Mouse (Mus musculus) intestine, postnatal 0 days (tissue): ENCODE results near the gene Klrb1c. TPM values are rescaled to one million over a fixed set of nuclear protein-coding genes. Genes with fewer than 3 reads are reported as not detected.

Source experiments
- ATAC-seq: fragments of 200-750 bp; cut with Nextera tagmentation; 2 replicates; pipeline ENCODE4 v1.8.0; 2017; ENCODE audit warnings: mild to moderate bottlenecking, moderate TSS enrichment, moderate library complexity
- H3K27ac ChIP-seq: fragments of 300-500 bp; sonication (generic); 2 replicates; pipeline ENCODE4 v1.5.1; 2014; ENCODE audit warnings: mild to moderate bottlenecking, low read depth, low read length, moderate library complexity
- H3K27me3 ChIP-seq: fragments of 300-500 bp; sonication (generic); replicated peaks from 2 replicates; pipeline ENCODE4 v1.6.1; 2014; ENCODE audit warnings: low read length, mixed read lengths; ENCODE audit not compliant: control insufficient read depth, insufficient read depth
- H3K36me3 ChIP-seq: fragments of 300-500 bp; sonication (generic); 2 replicates; pipeline ENCODE4 v1.6.1; 2014; ENCODE audit warnings: mild to moderate bottlenecking, moderate library complexity; ENCODE audit not compliant: control insufficient read depth, insufficient read depth
- H3K4me1 ChIP-seq: fragments of 300-500 bp; sonication (generic); replicated peaks from 2 replicates; pipeline ENCODE4 v1.6.1; 2014; ENCODE audit warnings: antibody characterized with exemption, low read length, mixed read lengths; ENCODE audit not compliant: control insufficient read depth, insufficient read depth
- H3K4me2 ChIP-seq: fragments of 300-500 bp; sonication (generic); replicated peaks from 2 replicates; pipeline ENCODE4 v1.6.1; 2014; ENCODE audit warnings: low read depth, mild to moderate bottlenecking, moderate library complexity
- H3K4me3 ChIP-seq: fragments of 300-500 bp; sonication (generic); 2 replicates; pipeline ENCODE4 v1.5.1; 2014; ENCODE audit warnings: low read depth, low read length
- H3K9ac ChIP-seq: fragments of 300-500 bp; sonication (generic); 2 replicates; pipeline ENCODE4 v1.6.1; 2014; ENCODE audit warnings: mild to moderate bottlenecking, low read depth, low read length
- H3K9me3 ChIP-seq: fragments of 300-500 bp; sonication (generic); 2 replicates; pipeline ENCODE4 v1.6.1; 2016; ENCODE audit warnings: mixed run types; ENCODE audit not compliant: control insufficient read depth
- CTCF ChIP-seq: sonication (generic); IDR thresholded peaks from 2 replicates; pipeline ENCODE4 v1.5.1; 2016; ENCODE audit warnings: low read depth, mild to moderate bottlenecking, control low read depth, antibody characterized with exemption, moderate library complexity
- WGBS: fragments of 180-500 bp; shearing (Covaris S2); extraction: QIAGEN DNeasy Blood & Tissue Kit; methylation state at CpG from one replicate; pipeline ENCODE4 v1.1.7; 2014; 5-methylcytosine and 5-hydroxymethylcytosine counted together
- polyA plus RNA-seq: library from polyadenylated mRNA; unstranded; fragments of >200 nt; fragmentation: Nextera tagmentation; extraction: Ambion mirVana; gene quantifications from 2 replicates; pipeline ENCODE4 v1.2.1, GENCODE M21; 2015

Klrb1c gene
- polyA plus RNA-seq, result 0.21 and 0.27 TPM in 2 replicates

GRCm38 (mm10) chr6:128789115-128789514 is at the start of gene Klrb1c:
Klrb1c (minus strand) TSS chr6:128789215.
- Histone ChIP-seq H3K4me3 (no peak within 1 kb of the TSS), H3K9me3 (no peaks in the 10 kb centered on the region), H3K36me3 (no peaks in the 10 kb centered on the region), H3K4me1 (no peaks in the 10 kb centered on the region), H3K27me3 (no peaks in the 10 kb centered on the region), H3K27ac (no peak within 1 kb of the TSS), H3K4me2 (no peak within 1 kb of the TSS), H3K9ac (no peak within 1 kb of the TSS)
- WGBS, result 94% methylated on average over 2 of the region's 2 CpGs
- no peak for TF ChIP-seq CTCF
- no peak for ATAC-seq

DNA sequence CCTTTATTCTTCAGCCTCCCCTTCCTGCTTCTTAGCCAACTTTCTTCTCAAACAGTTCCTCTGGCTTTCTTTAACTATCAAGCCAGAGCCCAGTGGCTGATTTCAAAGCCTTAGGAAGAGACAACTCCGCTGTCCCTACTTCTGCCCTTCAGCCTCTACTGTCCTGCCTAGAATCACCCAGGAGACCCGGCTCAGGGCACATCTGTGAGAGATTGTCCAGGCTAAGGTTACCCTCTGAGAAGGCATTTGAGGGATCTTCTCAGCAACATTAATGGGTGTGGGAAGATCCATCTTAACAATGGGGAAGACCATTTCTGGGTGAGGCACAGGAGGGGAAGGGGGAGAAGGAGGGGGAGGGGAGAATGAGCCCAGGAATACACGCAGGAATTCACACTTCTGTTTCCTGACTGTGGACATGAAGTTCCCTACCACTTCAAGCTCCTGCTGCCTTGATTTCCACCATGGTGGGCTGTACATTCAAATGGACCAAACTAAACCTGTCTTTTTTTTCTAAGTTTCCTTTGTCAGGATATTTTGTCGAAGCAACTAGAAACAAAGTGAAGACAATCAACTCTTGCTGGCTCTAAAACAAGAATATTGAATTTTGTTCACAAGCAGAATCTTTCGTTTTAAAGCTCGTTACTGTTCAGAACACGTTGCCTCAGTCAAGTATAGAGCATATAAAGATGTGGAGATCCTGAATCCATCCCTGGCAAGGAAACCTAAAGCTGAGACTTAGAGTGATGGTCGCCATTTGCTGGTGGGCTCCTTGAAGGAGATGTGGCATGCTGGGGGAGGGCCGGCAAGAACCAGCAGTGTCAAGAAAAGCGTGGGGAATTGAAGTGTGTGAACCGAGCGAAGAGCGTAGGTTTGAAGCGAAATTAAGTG is 48.7 kb upstream of the Klrb1c start:
- Histone ChIP-seq H3K4me3 (peak overlapping the region; percentile 82), H3K4me1 (no peaks in the 10 kb centered on the region), H3K27ac (peak overlapping the region; percentile 96), H3K4me2 (peak overlapping the region; percentile 76), H3K9me3 (no peaks in the 10 kb centered on the region), H3K27me3 (no peaks in the 10 kb centered on the region), H3K9ac (peak overlapping the region; percentile 43), H3K36me3 (no peaks in the 10 kb centered on the region)
- ATAC-seq, result no peak
- TF ChIP-seq CTCF, result no peak
- 4% methylated on average over 14 of the region's 14 CpGs for WGBS

DNA sequence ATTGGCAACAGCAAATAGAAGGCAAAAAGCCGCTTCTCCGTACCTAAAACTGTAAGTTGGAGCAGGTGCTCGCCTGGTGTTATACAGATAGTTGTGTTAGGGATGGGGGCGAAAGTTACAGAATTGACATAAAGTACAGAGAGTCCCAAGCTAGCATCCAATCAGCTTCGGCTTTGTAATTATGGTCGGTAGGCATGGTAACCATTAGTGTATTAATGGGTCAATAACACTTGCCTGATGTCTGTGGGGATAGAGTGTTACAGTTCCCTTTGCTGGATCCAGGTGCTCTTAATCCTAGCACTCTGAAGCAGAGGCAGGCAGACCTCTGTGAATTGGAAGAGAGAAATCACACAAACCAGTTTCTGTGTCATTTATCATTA is 47.9 kb upstream of the Klrb1c start:
- Histone ChIP-seq H3K4me1 (no peaks in the 10 kb centered on the region), H3K4me3 (no peak overlapping the region), H3K36me3 (no peaks in the 10 kb centered on the region), H3K27ac (no peak overlapping the region), H3K4me2 (peak overlapping the region; percentile 76; the same call in 1 of the 2 replicates), H3K9me3 (no peaks in the 10 kb centered on the region), H3K27me3 (no peaks in the 10 kb centered on the region), H3K9ac (0 out of 2 replicates have a peak overlapping the region, but pooled peaks have one; percentile 43)
- no peak for TF ChIP-seq CTCF
- ATAC-seq, result no peak
- 84% methylated on average over 6 of the region's 6 CpGs for WGBS

DNA sequence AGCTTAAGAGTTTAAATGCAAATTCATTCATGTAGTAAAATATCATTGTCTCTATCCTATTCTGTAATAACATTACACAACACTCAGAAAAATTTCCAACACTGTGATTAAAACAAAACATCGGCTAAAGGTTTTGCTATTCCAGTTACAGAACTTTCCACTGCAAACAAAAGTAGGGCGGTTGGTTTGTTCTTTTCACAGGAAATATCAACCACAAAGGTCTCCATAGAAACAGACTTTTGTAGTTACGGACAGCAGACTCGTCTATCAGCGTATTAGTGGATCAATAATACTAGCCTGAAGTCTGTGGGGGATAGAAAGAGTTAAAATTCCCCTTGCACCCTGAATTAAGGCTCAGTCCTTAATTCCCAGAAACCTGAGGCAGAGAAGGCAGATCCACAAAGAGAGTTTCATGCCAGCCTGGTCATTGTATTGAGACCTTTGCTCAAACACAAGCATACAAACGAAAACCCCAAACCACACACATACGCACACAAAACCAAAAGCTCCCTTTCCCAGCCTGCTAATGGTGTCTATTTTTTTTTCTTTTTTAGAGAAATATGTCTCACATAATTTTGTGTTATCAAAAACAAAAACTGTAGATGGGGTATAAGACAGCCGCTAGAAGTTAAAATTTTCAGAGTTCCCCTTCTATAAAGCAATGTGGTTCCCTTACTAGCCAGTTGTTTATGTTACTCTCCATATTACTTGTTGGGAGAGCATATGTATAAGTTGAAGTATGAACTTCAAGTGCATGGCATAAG is 47.4 kb upstream of the Klrb1c start:
- 74% methylated on average over 8 of the region's 8 CpGs for WGBS
- Histone ChIP-seq H3K4me3 (no peak overlapping the region), H3K27ac (no peak overlapping the region), H3K9ac (no peak overlapping the region), H3K27me3 (no peaks in the 10 kb centered on the region), H3K36me3 (no peaks in the 10 kb centered on the region), H3K9me3 (no peaks in the 10 kb centered on the region), H3K4me1 (no peaks in the 10 kb centered on the region), H3K4me2 (no peak overlapping the region)
- TF ChIP-seq CTCF, result no peak
- ATAC-seq, result no peak

DNA sequence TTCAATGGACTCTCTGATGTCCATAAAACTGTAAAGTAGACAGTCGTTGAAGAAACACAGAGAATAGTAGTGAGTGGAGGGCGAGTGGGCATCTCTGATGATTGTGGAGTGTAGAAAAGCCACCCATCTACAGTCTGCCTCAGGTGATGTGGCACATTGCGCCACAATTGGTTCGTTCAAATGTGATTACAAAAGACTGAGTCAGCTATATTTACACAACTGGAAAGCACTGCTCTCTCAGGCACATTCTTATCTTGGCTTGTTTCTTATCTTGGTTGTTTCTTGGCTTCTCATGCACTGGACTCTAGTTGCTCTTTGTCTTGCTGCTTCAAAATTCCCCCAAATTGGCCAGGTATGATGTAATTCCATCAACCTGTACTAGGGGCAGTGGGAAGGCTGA is 46.6 kb upstream of the Klrb1c start:
- TF ChIP-seq CTCF, result no peak
- H3K9me3 ChIP-seq, result no peaks in the 10 kb centered on the region
- H3K9ac ChIP-seq, result no peak overlapping the region
- peak; percentile 46 for ATAC-seq
- no peak overlapping the region for H3K4me2 ChIP-seq
- H3K4me3 ChIP-seq, result no peak overlapping the region
- no peaks in the 10 kb centered on the region for H3K27me3 ChIP-seq
- 47% methylated on average over 4 of the region's 4 CpGs for WGBS
- H3K4me1 ChIP-seq, result no peaks in the 10 kb centered on the region
- peak overlapping the region; percentile 35 for H3K27ac ChIP-seq
- no peaks in the 10 kb centered on the region for H3K36me3 ChIP-seq

- no peak for TF ChIP-seq CTCF
- no peak overlapping the region for H3K4me3 ChIP-seq
- WGBS, result 85% methylated on average over 10 of the region's 10 CpGs
Observed at GRCm38 (mm10) chr6:128833046-128833445, 44.0 kb upstream of the Klrb1c start.

More at GRCm38 (mm10) chr6:128833046-128833445, 44.0 kb upstream of the Klrb1c start:
- Histone ChIP-seq H3K36me3 (no peaks in the 10 kb centered on the region), H3K9ac (no peak overlapping the region), H3K4me2 (no peak overlapping the region), H3K9me3 (no peaks in the 10 kb centered on the region), H3K27ac (no peak overlapping the region), H3K4me1 (no peaks in the 10 kb centered on the region), H3K27me3 (no peaks in the 10 kb centered on the region)
- ATAC-seq, result no peak
